Mouse (Mus musculus) ZHBTc4 (cell line): ENCODE measurements at regions not wholly inside any gene's neighbourhood (a gene's known extent, or its start where the extent isn't known, plus 50 kb on each side); places are given as distances from the start of the nearest gene placed in this dataset.

ENCODE experiments used
- DNase-seq: peaks from one replicate; pipeline ENCODE4 v3.0.0-alpha.2; 2011; ENCODE audit warnings: low read depth, low spot score

DNA sequence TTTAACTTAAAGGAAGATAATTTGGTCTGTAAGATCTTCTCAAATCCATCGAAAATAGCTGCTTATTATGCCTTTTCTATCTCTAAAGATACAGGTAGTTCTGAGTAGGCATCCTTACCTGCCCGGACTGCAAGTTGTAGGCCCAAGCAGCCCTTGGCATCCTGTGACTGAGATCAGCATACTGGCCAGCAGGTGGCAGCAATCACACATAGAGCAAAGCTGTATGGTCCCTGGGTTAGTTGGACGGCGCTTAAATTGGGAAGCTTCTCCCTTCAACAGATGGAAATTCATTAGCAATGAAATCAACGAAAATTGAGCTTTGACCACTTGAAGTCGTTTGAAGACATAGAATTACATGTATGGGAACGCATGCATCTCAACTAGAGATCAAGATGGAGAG is 61.0 kb downstream of the Ccng2 start:
- DNase-seq: peak; percentile 78

DNA sequence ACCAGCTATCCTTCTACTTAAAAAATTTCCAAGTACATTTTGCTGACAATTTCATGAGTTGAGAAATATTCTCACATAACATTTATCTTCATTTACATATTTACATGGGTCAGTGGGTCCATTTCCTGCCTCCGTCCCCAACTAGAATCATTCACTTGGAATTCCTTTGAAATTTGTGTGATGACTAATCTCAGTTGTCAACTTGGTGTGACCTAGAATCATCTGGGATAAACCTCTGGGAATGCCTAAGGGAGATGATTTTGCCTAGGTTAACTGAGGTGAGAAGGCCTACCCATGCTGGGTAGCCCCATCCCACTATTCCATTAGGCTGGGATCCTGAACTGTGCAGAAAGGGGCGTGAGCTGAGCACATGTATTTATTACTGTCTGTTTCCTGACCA is 63.8 kb downstream of the Ccng2 start:
- no peak for DNase-seq

DNA sequence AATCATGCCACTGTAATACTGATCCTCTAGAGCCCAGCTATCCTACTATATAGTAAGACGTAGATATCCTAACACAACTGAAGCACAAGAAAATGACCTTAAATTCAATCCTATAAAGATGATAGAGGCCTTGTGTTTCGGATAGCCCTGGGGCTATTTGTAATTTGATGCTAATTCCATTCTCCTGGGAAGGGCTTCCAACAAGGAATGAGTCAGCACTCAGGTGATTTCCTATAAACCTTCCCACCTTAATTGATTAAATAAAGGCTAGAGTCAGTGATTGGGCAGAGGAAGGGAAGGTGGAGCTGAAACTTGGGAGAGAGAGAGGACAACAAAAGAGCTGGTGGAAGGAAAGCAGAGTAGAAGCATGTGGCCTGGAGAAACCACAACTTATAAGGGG is 86.0 kb downstream of the Ccng2 start:
- peak; percentile 63 for DNase-seq
